Mouse (Mus musculus): ENCODE data around the gene Alpk1. TPM values are rescaled to one million over a fixed set of nuclear protein-coding genes. Genes with fewer than 3 reads are reported as not detected.

Alpk1 gene
- 0.85 and 1.6 TPM in 2 replicates for polyA plus RNA-seq (2015; fragmentation: Nextera tagmentation; extraction: Ambion mirVana)

GRCm38 (mm10) chr3:127780021-127780644 lies at the start of gene Alpk1:
TSS of gene Alpk1 (minus strand) at chr3:127780527.

DNA sequence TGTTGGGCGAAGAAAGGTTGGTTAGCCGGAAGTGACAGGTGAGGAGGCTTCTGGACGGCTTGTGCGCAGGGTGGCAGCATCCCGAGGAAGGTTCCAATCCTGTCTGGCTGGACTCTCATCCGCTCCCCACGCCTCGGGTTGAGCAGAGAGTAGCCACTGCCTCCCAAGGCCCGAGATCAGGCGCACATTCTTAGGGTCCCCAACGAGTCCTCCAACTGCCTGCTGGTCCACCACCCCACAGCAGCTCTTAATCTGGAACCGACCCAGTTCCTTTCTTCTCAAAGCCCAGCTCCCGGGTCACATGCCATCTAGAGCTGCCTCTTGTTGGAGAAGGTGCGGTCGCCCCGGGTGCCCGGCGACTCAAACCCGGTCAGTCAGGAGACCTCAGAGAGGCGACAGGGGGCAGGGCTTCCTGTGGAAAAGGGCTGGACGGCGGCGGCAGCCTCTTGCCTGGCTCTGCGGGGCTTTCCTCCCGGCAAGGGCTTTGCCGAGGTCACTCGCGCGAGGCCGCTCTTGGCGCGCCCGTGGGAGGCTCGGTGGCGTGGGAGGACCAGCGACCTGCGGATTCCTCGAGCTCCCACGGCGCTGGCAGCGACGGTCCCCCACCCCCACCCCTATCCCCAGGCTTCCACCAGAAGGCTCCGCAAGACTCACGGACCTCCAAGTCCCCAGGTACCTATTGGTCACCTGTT lies 9.3 kb upstream of the Alpk1 start, which contains the start of gene Tifa:
Gene Tifa (plus strand): TSS at position 306 of the 692 bp plus-strand sequence.

DNA sequence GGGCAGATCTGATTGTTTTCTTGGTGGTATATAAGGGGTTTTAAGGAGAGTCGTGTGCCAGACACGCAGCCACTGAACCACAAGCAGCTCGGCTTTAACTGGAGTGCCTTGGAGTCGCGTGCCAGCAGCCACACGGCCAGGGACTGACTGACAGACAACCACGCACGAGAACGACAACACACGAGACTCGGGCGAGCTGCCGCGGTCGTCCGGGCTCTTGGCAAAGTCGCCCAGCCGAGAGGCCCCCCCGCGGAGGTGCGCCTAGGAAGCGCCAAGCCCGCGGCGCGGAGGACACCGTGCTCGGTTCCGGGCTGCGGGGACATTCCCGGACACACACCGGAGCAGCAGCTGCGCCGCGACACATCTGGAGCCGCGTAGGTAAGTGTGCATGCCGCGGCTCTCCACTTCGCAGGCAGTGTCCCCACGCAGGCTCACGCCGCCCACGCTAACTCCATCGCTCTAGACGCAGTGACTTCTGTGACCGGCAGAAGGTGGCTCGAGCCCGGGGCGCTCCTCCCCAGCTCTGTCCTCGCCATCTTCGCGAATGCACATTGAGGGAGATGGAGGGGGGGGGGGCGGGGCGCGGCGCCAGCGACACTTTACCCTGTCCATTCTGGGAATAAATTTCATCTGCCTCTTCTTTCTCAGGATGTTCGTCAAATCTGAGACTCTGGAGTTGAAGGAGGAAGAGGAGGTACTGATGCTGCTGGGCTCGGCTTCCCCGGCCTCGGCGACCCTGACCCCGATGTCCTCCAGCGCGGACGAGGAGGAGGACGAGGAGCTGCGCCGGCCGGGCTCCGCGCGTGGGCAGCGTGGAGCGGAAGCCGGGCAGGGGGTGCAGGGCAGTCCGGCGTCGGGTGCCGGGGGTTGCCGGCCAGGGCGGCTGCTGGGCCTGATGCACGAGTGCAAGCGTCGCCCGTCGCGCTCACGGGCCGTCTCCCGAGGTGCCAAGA lies 147.0 kb downstream of the Alpk1 start, which contains the start of gene Neurog2:
Gene Neurog2 (plus strand): TSS at position 56 of the 953 bp plus-strand sequence.

Other genes starting within 250 kb of the Alpk1 start
- 31.0 and 33.6 TPM in 2 replicates for gene Larp7, start 227.2 kb downstream of the Alpk1 start, polyA plus RNA-seq (2015; fragmentation: Nextera tagmentation; extraction: Ambion mirVana)
- 2.3 and 3.0 TPM in 2 replicates for gene Zgrf1, start 227.0 kb downstream of the Alpk1 start, polyA plus RNA-seq (2015; fragmentation: Nextera tagmentation; extraction: Ambion mirVana)
- gene Neurog2, start 147.4 kb downstream of the Alpk1 start, polyA plus RNA-seq (2015; fragmentation: Nextera tagmentation; extraction: Ambion mirVana): 0.11 TPM in 1 of 2 replicates, not detected in the other
- gene Tifa, start 9.3 kb upstream of the Alpk1 start, polyA plus RNA-seq (2015; fragmentation: Nextera tagmentation; extraction: Ambion mirVana): 8.3 and 10.4 TPM in 2 replicates
- gene Ap1ar, start 57.0 kb upstream of the Alpk1 start, polyA plus RNA-seq (2015; fragmentation: Nextera tagmentation; extraction: Ambion mirVana): 26.1 and 27.7 TPM in 2 replicates
- gene Fam241a, start 115.8 kb upstream of the Alpk1 start, polyA plus RNA-seq (2015; fragmentation: Nextera tagmentation; extraction: Ambion mirVana): 6.8 and 9.0 TPM in 2 replicates